Mouse (Mus musculus) embryonic fibroblast, embryonic 13.5 days (primary cell): Measurements from ENCODE around the gene Pdap1. TPM values are rescaled to one million over a fixed set of nuclear protein-coding genes. Genes with fewer than 3 reads are reported as not detected.
"Not testable (repeated sequence)": the region's sequence is repeated elsewhere in the genome, so short reads cannot be mapped to it uniquely, and the experiment has no call there.

Experiments
- H3K27ac ChIP-seq: 2 replicates; pipeline ENCODE4 v1.5.1; 2012; ENCODE audit warnings: low read length, control low read depth, inconsistent platforms; ENCODE audit not compliant: insufficient read depth
- H3K4me1 ChIP-seq: 2 replicates; pipeline ENCODE4 v1.6.1; 2011; ENCODE audit warnings: low read length; ENCODE audit not compliant: control insufficient read depth, insufficient read depth
- H3K4me3 ChIP-seq: 2 replicates; pipeline ENCODE4 v1.5.1; 2011; ENCODE audit warnings: mild to moderate bottlenecking, control low read depth, low read length; ENCODE audit not compliant: insufficient read depth
- CTCF ChIP-seq: IDR thresholded peaks from 2 replicates; pipeline ENCODE4 v1.5.1; 2011; ENCODE audit warnings: mild to moderate bottlenecking, control low read depth, low read length, moderate library complexity, borderline replicate concordance; ENCODE audit not compliant: insufficient read depth
- POLR2A ChIP-seq: IDR thresholded peaks from 2 replicates; pipeline ENCODE4 v1.6.1; 2011; ENCODE audit warnings: low read depth, mild to moderate bottlenecking, control low read depth, low read length, moderate library complexity
- polyA plus RNA-seq: library from polyadenylated mRNA; stranded (reverse); fragments of >200 nt; gene quantifications from 2 replicates; pipeline ENCODE4 v1.2.4, GENCODE M21; 2011; ENCODE audit warnings: low read depth; ENCODE audit not compliant: missing spikeins, insufficient read length

Gene Pdap1
- polyA plus RNA-seq, 1 experiment, result 168 TPM

- no peak overlapping the region for H3K4me3 ChIP-seq
- H3K27ac ChIP-seq, result no peak overlapping the region
- TF ChIP-seq CTCF (no peak), POLR2A (no peak)
- no peaks in the 10 kb centered on the region for H3K4me1 ChIP-seq
These were observed 27.5 kb downstream of the Pdap1 start for GRCm38 (mm10) chr5:145112566-145112965.

GRCm38 (mm10) chr5:145110401-145110800 lies 29.6 kb downstream of the Pdap1 start:
- TF ChIP-seq CTCF (no peak), POLR2A (no peak)
- no peaks in the 10 kb centered on the region for H3K4me1 ChIP-seq
- H3K27ac ChIP-seq, result no peak overlapping the region
- no peak overlapping the region for H3K4me3 ChIP-seq

- Histone ChIP-seq H3K27ac (no peak overlapping the region), H3K4me3 (no peak overlapping the region), H3K4me1 (0 out of 2 replicates have a peak, but pooled peaks cover 2% of the 10 kb centered on the region)
- TF ChIP-seq POLR2A, result no peak
- TF ChIP-seq CTCF, result no peak
These were observed 34.3 kb downstream of the Pdap1 start for GRCm38 (mm10) chr5:145105694-145106275.

DNA sequence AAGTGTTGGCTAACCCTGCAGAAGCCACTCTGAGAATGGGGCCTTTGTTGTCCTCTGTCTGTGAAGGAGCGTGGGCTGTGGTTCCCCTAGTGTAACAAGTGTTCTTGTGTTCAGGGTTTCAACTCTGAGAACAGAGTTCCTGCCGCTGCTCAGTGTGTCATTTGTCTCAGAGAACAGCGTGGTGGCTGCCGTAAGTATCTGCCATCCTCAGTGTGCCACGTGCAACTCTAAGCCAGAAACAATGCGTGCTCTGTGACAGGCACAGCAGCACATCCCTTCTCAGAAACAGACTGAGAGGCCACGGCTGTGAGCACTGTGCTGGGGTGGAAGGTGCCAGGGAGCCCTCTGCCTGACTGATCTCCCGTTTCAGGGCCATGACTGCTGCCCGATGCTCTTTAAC lies 35.7 kb downstream of the Pdap1 start:
- no peak overlapping the region for H3K27ac ChIP-seq
- H3K4me3 ChIP-seq, result no peak overlapping the region
- TF ChIP-seq CTCF (no peak), POLR2A (no peak)
- 0 out of 2 replicates have a peak, but pooled peaks cover 2% of the 10 kb centered on the region for H3K4me1 ChIP-seq

GRCm38 (mm10) chr5:145102706-145103105 lies 37.3 kb downstream of the Pdap1 start:
- Histone ChIP-seq H3K4me3 (no peak overlapping the region), H3K4me1 (0 out of 2 replicates have a peak, but pooled peaks cover 2% of the 10 kb centered on the region), H3K27ac (no peak overlapping the region)
- TF ChIP-seq CTCF (no peak), POLR2A (no peak)

DNA sequence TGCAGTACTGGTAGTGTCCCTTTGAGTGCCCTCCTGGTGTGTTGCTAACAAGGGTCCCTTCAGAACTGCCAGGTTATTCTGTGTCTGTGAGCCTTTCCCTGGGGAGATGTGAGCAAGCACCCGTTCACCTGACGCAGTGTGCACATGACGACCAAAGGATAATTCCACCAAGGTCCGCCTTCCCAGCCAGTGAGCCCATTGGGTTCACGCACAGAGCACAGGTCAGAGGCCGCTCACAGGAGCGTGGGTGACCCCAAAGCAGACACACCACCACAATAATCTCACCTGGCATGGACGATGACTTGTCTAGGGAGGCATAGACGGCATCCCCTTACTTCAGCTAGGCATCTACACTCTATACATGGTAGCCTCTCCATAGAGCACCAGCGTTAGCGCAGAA lies 38.6 kb downstream of the Pdap1 start:
- not testable (repeated sequence) for H3K4me1 ChIP-seq, H3K4me3 ChIP-seq, H3K27ac ChIP-seq

DNA sequence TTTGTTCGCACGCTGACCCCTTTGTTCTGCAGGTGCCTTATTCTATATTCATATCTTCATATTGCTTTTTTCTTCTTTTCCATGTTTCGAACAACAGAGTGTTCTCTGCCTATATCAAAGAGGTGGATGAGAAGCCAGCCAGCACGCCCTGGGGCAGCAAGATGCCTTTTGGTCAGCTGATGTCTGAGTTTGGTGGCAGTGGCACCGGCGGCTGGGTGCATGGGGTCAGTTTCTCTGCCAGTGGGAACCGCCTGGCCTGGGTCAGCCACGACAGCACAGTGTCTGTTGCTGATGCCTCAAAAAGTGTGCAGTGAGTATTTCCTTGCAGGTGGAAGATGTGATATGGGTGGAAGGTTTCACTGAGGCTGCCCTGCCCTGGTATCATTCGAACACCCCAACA lies 39.1 kb downstream of the Pdap1 start:
- H3K4me1 ChIP-seq, result 0 out of 2 replicates have a peak, but pooled peaks cover 2% of the 10 kb centered on the region
- no peak for TF ChIP-seq CTCF
- TF ChIP-seq POLR2A, result no peak
- no peak overlapping the region for H3K27ac ChIP-seq
- H3K4me3 ChIP-seq, result no peak overlapping the region

GRCm38 (mm10) chr5:145098340-145098821 lies 41.7 kb downstream of the Pdap1 start:
- Histone ChIP-seq H3K4me3 (no peak overlapping the region), H3K27ac (no peak overlapping the region), H3K4me1 (0 out of 2 replicates have a peak, but pooled peaks cover 2% of the 10 kb centered on the region)
- no peak for TF ChIP-seq CTCF
- TF ChIP-seq POLR2A, result no peak

DNA sequence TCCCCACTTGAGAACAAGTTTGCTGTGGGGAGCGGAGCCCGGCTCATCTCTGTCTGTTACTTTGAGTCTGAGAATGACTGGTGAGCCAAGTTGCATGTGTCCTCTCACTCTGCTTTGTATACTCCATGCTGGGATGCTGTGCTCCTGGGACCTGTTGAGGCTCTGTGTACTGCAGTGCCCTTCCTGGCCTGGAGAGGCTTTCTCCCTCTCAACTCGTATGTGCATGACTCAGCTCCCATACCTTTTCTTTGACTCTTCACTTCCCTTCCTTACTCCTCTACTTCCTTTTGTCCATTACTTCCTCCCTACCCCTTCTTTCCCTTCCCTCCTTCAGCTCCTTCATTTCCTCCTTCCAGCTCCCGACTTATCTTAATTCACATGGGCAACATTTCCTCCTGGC lies 43.8 kb downstream of the Pdap1 start:
- Histone ChIP-seq H3K27ac (no peak overlapping the region), H3K4me3 (no peak overlapping the region), H3K4me1 (no peaks in the 10 kb centered on the region)
- TF ChIP-seq POLR2A (no peak), CTCF (no peak)

GRCm38 (mm10) chr5:145089878-145090277 lies 50.2 kb downstream of the Pdap1 start:
- no peak for TF ChIP-seq CTCF
- no peak for TF ChIP-seq POLR2A
- no peak overlapping the region for H3K27ac ChIP-seq
- H3K4me1 ChIP-seq, result no peaks in the 10 kb centered on the region
- no peak overlapping the region for H3K4me3 ChIP-seq
